Mouse (Mus musculus) gastrocnemius, postnatal 25 days (tissue): ENCODE data around the gene Frat1. TPM values are rescaled to one million over a fixed set of nuclear protein-coding genes. Genes with fewer than 3 reads are reported as not detected.

Experiments used
- DNase-seq: peaks from one replicate; pipeline ENCODE4 v3.0.0; 2022
- total RNA-seq, 2 experiments: library from RNA; stranded (reverse); gene quantifications; 1 replicate in 1 of 2; 2 replicates in 1 of 2; pipeline ENCODE4 v1.2.3; 2021

The Frat1 gene
- total RNA-seq, 2 experiments from 2014 or later, result 5.9 to 7.3 TPM

DNA sequence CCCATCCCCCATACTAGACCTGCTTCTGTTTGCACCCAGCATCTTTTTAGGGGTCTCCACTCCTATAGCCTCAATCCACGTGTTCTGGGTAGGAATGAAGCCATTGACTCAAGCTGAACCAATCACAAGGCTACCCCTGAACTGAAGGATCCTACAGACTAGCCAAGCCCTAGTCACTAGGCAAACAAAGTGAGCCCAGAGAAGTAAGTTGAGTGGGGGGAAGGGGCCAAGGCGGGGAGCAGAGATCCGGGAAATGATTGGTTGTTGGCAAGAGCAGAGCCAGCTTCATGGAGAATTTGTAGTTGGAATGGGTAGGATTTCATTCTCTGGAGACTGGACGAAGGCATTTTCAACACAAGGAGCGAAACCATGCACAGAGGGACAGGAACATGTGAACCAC lies 12.9 kb upstream of the Frat1 start:
- DNase-seq, result peak; percentile 15

DNA sequence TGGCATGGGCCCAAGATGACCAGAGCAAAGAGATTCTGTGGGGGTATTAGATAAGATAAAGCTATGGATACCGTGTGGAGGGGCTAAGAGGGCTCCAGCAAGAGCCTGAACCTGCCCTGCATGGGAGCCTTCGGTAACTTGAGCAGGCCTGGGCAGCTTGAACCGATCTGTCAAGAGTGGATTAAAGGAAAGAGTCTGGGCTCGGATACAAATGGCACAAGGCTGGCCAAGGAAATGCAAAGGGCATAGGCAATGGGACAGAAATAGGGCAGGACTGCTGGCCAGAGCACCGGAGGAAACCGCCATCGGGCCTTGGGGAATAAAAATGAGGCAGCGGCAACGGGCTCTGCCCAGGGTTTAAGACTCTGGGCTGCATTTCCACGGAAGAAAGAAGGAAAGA lies 12.4 kb upstream of the Frat1 start:
- peak; percentile 74 for DNase-seq

DNA sequence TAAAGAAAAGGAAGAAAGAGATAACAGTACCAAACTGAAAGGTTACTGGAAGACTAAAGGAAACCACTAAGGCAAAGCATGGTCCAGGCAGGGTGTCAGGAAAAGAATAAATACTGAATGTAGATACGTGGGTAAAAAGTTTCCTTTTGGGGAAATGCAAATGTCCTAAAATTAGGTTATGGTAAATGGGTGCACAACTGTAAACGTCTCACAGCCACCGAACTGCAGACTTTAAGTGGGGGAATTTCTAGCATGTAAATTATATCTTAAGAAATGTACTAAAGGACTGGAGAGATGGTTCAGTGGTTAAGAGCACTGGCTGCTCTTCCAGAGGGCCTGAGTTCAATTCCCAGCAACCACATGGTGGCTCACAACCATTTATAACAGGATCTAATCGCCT lies 11.0 kb upstream of the Frat1 start:
- no peak for DNase-seq

GRCm38 (mm10) chr19:41821436-41821835 lies 8.3 kb upstream of the Frat1 start:
- DNase-seq, result no peak

DNA sequence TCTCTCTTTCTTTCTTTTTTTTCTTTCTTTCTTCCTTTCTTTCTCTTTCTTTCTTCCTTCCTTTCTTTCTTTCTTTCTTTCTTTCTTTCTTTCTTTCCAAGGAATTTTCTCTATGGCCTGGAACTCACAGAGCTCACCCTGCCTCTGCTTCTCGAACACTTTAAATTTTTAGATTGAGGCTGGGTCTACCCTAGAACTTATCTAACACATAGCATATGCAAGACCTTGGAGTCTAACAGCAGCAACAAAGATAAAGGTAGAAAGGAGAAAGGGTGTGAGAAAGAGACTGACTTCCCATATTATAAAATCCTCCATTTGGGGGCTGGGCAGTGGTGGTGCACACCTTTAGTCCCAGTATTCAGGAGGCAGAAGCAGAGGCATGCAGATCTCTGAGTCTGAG lies 7.2 kb upstream of the Frat1 start:
- no peak for DNase-seq

DNA sequence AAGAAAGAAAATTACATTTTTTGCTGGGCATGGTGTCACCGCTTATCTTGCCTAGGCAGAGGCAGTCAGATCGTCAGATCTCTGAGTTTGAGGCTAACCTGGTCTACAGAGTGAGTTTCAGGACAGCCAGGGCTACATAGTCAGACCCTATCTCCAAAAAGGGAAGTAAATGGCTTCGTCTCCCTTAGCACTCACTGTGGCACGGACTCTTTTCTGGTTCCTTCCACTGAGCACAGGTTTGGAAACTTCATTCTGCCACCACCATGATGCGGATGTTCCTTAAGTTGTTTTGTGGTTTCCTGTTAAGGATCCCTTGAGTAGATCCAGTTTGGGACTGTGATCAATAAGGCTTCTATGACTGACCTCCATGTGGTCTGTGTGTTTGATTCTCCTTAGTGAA lies 4.8 kb upstream of the Frat1 start:
- DNase-seq, result no peak

GRCm38 (mm10) chr19:41826529-41826928 lies 3.2 kb upstream of the Frat1 start:
- no peak for DNase-seq

- DNase-seq, result no peak
These were observed 829 bp upstream of the Frat1 start for GRCm38 (mm10) chr19:41828941-41829340.

- DNase-seq, result peak; percentile 76
These were observed 599 bp downstream of the Frat1 start for GRCm38 (mm10) chr19:41830106-41831031.

DNA sequence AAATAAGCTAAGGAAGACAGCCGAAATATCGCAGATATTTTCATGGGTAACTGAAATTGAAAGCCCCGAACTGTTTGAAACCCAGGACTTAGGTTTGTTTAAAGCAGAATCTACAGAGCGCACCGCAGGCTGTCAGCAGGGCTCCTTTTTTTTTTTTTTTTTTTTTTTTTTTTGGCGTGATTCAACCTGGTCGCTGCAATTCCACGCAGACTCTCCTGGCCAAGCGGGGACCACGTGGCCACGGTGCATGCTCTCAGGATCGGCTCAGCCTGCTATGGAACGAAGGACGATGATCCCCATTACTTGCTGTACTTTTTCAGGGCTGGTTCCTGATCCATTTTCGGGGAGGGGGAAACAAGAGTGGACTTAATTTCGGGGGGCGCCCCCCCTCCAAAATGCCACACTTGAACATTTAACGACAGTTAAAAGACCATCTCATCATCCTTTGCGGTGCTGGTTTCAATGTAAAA lies 1.4 kb downstream of the Frat1 start:
- peak; percentile 38 for DNase-seq

- DNase-seq, result no peak
These were observed 2.1 kb downstream of the Frat1 start for GRCm38 (mm10) chr19:41831718-41832391.

DNA sequence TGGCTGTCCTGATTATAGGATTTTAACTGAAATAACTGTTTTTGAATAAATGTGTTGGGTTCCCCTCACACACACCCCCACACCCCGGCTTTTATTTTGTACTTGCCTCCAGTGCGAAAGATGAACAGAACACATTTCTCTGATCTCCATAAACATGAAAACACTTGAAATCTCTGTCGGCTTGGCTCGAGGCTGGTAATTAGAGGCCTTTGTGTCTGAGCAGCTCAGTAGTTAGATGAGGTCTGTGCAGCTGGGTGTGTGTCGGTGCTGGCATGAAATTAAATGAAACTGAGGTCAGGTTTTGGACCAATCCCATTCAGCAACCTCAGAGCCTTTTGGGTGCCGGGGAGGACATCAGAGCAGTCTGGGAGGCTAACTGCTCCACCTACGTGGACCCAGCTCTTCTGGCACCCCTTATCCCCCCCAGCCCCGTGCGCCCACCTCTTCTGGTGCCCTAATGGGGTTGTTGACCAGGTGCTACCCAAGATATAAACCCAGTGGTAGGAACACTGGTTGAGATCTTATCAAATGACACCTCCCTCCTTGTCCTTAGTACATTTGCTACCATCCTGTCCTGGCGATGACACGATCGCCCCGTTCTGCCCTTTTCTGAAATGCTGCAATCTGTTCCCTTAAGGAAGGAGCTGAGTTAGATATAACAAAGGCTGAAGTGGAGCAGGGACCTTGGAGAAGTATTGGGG lies 2.9 kb downstream of the Frat1 start:
- DNase-seq, result no peak

DNA sequence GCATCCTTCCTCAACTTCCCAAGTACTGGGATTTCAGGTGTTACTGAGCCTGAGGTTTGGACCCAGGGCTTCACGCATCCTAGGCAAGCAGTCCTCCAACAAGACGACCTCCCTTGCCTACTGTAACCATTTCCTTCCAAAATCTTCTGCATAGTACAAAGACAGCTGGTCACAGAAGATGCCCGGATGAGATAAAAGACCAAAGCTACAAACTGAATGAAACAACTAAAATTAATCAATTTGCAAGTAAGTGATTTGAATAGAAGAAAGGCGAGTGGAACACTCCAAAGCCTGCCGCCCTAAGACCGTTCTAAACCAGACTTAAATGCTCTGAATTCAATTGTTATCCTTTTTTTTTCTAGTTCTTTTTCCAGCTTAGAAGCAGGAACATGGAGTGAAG lies 5.6 kb downstream of the Frat1 start:
- DNase-seq, result no peak

GRCm38 (mm10) chr19:41835816-41836215 lies 6.0 kb downstream of the Frat1 start:
- DNase-seq, result no peak

- no peak for DNase-seq
These were observed 6.9 kb downstream of the Frat1 start for GRCm38 (mm10) chr19:41836719-41837118.

DNA sequence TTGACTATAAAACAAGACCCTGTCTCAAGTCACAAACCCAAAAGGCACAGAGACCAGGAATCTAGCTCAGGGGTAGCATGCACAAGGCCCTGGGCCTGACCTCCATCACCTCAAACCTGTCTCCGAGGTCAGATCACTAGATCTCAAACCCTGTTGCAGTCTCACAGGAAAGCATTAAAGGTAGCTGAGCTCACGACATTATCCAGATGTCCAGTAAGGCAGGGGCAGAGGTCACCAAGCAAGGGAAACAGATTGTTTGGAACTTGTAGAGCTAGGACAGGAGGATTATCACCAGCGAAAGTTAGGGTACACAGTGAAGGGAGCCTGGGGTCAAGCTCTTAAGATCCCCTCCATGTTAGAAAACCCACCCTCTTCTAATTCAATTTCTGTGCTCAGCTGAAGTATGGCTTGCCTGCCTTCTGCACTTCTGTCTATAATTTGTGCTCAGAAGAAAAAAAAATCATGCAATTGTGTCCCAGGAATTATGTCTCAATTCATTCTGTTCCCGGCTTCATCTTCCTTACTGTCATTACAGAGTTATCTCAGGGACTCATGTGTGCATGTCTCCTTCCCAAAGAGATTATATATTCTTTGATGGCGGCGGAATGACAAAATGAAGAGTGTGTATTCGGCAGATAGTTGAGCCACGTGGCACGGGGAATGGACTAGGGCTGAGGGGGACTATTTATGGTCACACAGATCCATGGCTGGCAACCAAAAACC lies 7.6 kb downstream of the Frat1 start:
- DNase-seq, result no peak

DNA sequence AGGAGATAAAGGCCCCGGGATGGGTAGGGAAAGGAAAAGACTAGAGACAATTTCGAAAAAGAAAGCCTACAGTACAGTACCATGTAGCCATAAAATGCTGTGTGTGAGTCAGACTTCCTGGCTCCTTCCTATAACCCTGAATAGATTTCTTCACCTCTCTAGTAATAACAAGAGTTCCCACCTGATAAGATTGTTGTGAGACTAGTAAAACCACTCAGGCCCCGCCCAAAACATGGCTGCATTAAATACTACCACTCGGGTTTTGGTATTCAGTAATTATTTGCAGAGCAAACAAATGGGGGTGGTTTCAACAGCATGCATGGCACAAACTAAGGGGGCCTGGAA lies 8.1 kb downstream of the Frat1 start:
- DNase-seq, result no peak

DNA sequence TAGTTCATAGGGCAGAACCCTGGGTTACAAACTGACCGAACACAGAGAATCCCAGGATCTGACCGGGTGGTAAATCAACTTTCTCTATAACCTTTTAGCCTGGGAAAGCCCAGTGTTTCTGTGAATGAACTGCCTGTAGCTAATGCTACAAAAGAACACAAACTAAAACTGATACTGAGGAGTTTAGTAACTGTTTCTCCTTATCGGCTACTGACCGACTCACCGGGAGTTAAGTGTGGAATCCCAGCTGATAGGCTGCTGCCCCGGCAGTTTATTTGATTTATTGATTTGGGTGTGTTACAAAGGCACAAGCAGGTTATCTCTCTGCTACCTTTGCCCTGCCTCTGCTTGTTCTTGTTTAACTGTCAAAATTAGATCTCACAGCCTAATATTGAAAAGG lies 9.0 kb downstream of the Frat1 start:
- no peak for DNase-seq

DNA sequence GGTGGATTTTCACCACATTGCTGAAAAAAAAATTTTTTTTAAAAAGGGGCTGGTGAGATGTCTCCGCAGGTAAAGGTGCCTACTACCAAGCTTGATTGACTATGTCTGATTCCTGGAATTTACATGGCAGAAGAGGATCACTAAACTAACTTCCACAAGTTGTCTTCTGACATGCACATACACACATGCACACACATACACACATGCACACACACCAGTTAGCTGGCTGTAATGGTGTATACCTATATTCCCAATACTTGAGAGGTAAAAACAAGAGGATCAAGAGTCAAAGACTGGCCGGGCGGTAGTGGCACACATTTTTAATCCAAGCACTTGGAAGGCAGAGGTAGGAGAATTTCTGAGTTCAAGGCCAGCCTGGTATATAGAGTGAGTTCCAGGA lies 9.9 kb downstream of the Frat1 start:
- DNase-seq, result no peak

DNA sequence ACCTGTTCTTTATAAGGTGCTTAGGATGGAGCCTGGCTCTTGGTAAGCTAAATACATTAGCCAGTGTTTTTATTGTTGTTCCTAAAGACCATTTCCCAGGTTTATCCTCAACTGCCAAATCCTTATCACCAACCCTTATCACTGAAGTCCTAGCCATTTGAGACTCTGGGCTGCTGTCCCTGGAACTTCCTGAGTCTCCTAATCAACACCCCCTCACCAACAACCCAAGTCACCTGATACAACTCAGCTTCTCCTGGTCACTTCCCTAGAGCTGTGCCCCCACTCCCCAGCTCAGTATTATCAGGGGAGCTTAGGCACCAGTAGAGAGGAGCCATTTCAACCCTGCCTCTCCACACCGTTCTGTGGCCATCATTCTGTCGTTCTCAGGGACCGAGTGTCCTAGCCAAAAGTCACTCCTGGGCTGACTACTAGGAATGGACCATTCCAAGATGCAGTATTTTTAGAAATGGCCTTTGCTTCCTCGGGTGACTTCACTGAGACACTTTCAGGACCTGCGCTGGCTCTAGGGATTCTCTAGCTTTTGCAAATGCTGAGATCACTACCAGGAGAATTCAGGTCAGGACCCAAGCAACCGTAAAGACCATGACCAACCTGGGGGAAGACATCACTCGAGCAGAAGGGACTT lies 11.5 kb downstream of the Frat1 start:
- DNase-seq, result peak; percentile 48

DNA sequence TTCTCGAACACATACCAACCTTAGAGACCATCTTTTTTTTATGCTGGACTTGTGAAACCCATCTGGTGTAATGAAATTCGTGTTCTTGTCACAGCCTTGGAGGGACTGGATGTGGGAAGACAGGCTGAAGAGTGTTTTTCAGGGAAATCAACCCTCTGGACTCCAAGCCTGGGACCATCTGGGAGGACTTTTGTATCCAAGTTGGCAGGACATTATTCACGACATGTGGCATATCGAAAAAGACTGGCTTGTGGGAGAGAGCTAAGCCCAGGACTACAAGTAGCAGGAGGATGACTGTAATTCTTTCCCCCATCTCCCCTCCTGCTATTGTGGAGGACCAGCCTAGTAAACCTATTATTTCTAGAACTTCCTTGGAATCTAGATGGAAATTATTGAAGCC lies 12.4 kb downstream of the Frat1 start:
- DNase-seq, result no peak

GRCm38 (mm10) chr19:41842706-41843105 lies 12.9 kb downstream of the Frat1 start:
- no peak for DNase-seq
